Mouse (Mus musculus) cortical plate, adult 2 months (tissue): ENCODE results near the gene Rxrb. TPM values are rescaled to one million over a fixed set of nuclear protein-coding genes. Genes with fewer than 3 reads are reported as not detected.
A peak's percentile ranks its signal among the peaks of the same experiment; 100 is the strongest.

Experiments
- H3K27ac ChIP-seq: fragments of 200-500 bp; 2 replicates; pipeline ENCODE4 v1.5.1; 2012; ENCODE audit warnings: low read length, control low read depth, inconsistent platforms; ENCODE audit not compliant: insufficient read depth
- H3K4me1 ChIP-seq: fragments of 200-500 bp; 2 replicates; pipeline ENCODE4 v1.6.1; 2011; ENCODE audit warnings: low read length; ENCODE audit not compliant: control insufficient read depth, insufficient read depth
- H3K4me3 ChIP-seq: fragments of 200-500 bp; 2 replicates; pipeline ENCODE4 v1.5.1; 2011; ENCODE audit warnings: mild to moderate bottlenecking, low read length, control low read depth; ENCODE audit not compliant: insufficient read depth
- CTCF ChIP-seq: fragments of 200-500 bp; IDR thresholded peaks from 2 replicates; pipeline ENCODE4 v1.5.1; 2011; ENCODE audit warnings: mild to moderate bottlenecking, control low read depth, low read length; ENCODE audit not compliant: insufficient read depth; ENCODE audit errors: extremely low read depth
- POLR2A ChIP-seq: fragments of 200-500 bp; IDR thresholded peaks from 2 replicates; pipeline ENCODE4 v1.6.1; 2011; ENCODE audit warnings: mild to moderate bottlenecking, low read length, control low read depth; ENCODE audit not compliant: insufficient read depth; ENCODE audit errors: extremely low read depth
- polyA plus RNA-seq: library from polyadenylated mRNA; depleted of rRNA; stranded (reverse); fragments of >200 nt; gene quantifications from 2 replicates; pipeline ENCODE4 v1.2.3, GENCODE M21; 2012

The Rxrb gene
- polyA plus RNA-seq, 1 experiment, result 78.5 TPM

- Histone ChIP-seq H3K4me1 (peaks cover 11% of the 10 kb centered on the region), H3K27ac (peak overlapping the region; percentile 47; the same call in 1 of the 2 replicates), H3K4me3 (peak overlapping the region; percentile 72)
- no peak for TF ChIP-seq POLR2A
- TF ChIP-seq CTCF, result no peak
These were observed 1.2 kb downstream of the Rxrb start for GRCm38 (mm10) chr17:34032806-34033205.

- Histone ChIP-seq H3K4me3 (no peak overlapping the region), H3K4me1 (peaks cover 11% of the 10 kb centered on the region), H3K27ac (no peak overlapping the region)
- TF ChIP-seq POLR2A (no peak), CTCF (no peak)
These were observed 1.8 kb downstream of the Rxrb start for GRCm38 (mm10) chr17:34033441-34033840.

GRCm38 (mm10) chr17:34034064-34034463 is 2.5 kb downstream of the Rxrb start:
- no peak overlapping the region for H3K27ac ChIP-seq
- TF ChIP-seq POLR2A, result no peak
- peak; percentile 60 for TF ChIP-seq CTCF
- no peak overlapping the region for H3K4me3 ChIP-seq
- H3K4me1 ChIP-seq, result peaks cover 11% of the 10 kb centered on the region

- no peak overlapping the region for H3K27ac ChIP-seq
- no peak overlapping the region for H3K4me3 ChIP-seq
- no peak for TF ChIP-seq CTCF
- no peak for TF ChIP-seq POLR2A
- H3K4me1 ChIP-seq, result peaks cover 7% of the 10 kb centered on the region; the same call in 1 of the 2 replicates
These were observed 3.9 kb downstream of the Rxrb start for GRCm38 (mm10) chr17:34035517-34035916.

- peaks cover 4% of the 10 kb centered on the region; the same call in 1 of the 2 replicates for H3K4me1 ChIP-seq
- no peak overlapping the region for H3K27ac ChIP-seq
- no peak for TF ChIP-seq CTCF
- no peak for TF ChIP-seq POLR2A
- no peak overlapping the region for H3K4me3 ChIP-seq
These were observed 5.0 kb downstream of the Rxrb start for GRCm38 (mm10) chr17:34036647-34037046.

GRCm38 (mm10) chr17:34037241-34037640 is 5.6 kb downstream of the Rxrb start:
- TF ChIP-seq POLR2A (no peak), CTCF (no peak)

GRCm38 (mm10) chr17:34038440-34038839 is 6.8 kb downstream of the Rxrb start:
- peak overlapping the region; percentile 21; the same call in 1 of the 2 replicates for H3K4me3 ChIP-seq
- peak; percentile 21; the same call in 1 of the 2 replicates for TF ChIP-seq POLR2A
- no peak for TF ChIP-seq CTCF
- peaks cover 3% of the 10 kb centered on the region; the same call in 1 of the 2 replicates for H3K4me1 ChIP-seq
- peak overlapping the region; percentile 84 for H3K27ac ChIP-seq

More at GRCm38 (mm10) chr17:34037241-34037640, 5.6 kb downstream of the Rxrb start:
- H3K27ac ChIP-seq, result no peak overlapping the region
- H3K4me1 ChIP-seq, result peaks cover 5% of the 10 kb centered on the region; the same call in 1 of the 2 replicates
- H3K4me3 ChIP-seq, result no peak overlapping the region

- Histone ChIP-seq H3K4me1 (peaks cover 3% of the 10 kb centered on the region; the same call in 1 of the 2 replicates), H3K4me3 (peak within 1 kb of the TSS; percentile 21), H3K27ac (peak within 1 kb of the TSS; percentile 84)
- TF ChIP-seq POLR2A (peak; percentile 17; the same call in 1 of the 2 replicates), CTCF (no peak)
These were observed 7.4 kb downstream of the Rxrb start, which contains the start of gene Col11a2 for GRCm38 (mm10) chr17:34038878-34039561. TSS of gene Col11a2 (plus strand) at chr17:34039437.

- peak overlapping the region; percentile 21; the same call in 1 of the 2 replicates for H3K4me3 ChIP-seq
- peaks cover 3% of the 10 kb centered on the region; the same call in 1 of the 2 replicates for H3K4me1 ChIP-seq
- TF ChIP-seq POLR2A, result no peak
- TF ChIP-seq CTCF, result no peak
- H3K27ac ChIP-seq, result no peak overlapping the region
These were observed 8.2 kb downstream of the Rxrb start for GRCm38 (mm10) chr17:34039562-34040450.
